Mouse (Mus musculus): ENCODE measurements around the gene Fam198b. TPM values are rescaled to one million over a fixed set of nuclear protein-coding genes. Genes with fewer than 3 reads are reported as not detected.

The Fam198b gene
- total and polyA plus RNA-seq, 3 experiments: 1.5 to 3.1 TPM; not detected in 1

GRCm38 (mm10) chr3:79867121-79867709 is 17.1 kb upstream of the Fam198b start:
- Histone ChIP-seq H3K4me3 (ENCODE audit: control insufficient read depth in 1 of 2, insufficient read depth in 1 of 2, low read depth in 2 of 2, low read length in 2 of 2) (no peak overlapping the region), H3K27me3 (ENCODE audit: control insufficient read depth in 1 of 2, insufficient read depth in 2 of 2, low read length in 2 of 2) (peaks cover 7 to 20% of the 10 kb centered on the region in 2 experiments), H3K79me2 (ENCODE audit: control insufficient read depth, insufficient read depth, low read length, poor library complexity) (no peaks in the 10 kb centered on the region), H3K4me1 (ENCODE audit: control insufficient read depth in 1 of 2, insufficient read depth in 2 of 2, low read length in 2 of 2) (no peaks in the 10 kb centered on the region), H3K9ac (ENCODE audit: control insufficient read depth, low read depth, low read length, poor library complexity, severe bottlenecking) (no peak overlapping the region), H3K36me3 (ENCODE audit: control insufficient read depth in 1 of 2, insufficient read depth in 2 of 2, low read length in 2 of 2) (no peaks in the 10 kb centered on the region), H3K9me3 (replicated peaks; ENCODE audit: insufficient read depth, low read length) (no peaks in the 10 kb centered on the region), H3K27ac (ENCODE audit: control insufficient read depth, low read depth, low read length) (no peak overlapping the region)
- no peak for TF ChIP-seq MAFK (IDR thresholded peaks at IDR 0.05; ENCODE audit: borderline replicate concordance, low read depth, low read length)
- TF ChIP-seq POLR2AphosphoS5 (IDR thresholded peaks at IDR 0.05; ENCODE audit: borderline replicate concordance, low read depth, low read length): no peak
- no peak for TF ChIP-seq NELFE (IDR thresholded peaks at IDR 0.05; ENCODE audit: low read depth, low read length)
- TF ChIP-seq E2F4 (IDR thresholded peaks at IDR 0.05; ENCODE audit: borderline replicate concordance, low read depth, low read length): no peak
- TF ChIP-seq MEF2A (IDR thresholded peaks at IDR 0.05; ENCODE audit: extremely low read depth, insufficient replicate concordance, low read depth, low read length, poor library complexity, severe bottlenecking): no peak
- TF ChIP-seq RAD21 (IDR thresholded peaks at IDR 0.05; ENCODE audit: low read depth, low read length): no peak
- TF ChIP-seq GATA1 (IDR thresholded peaks at IDR 0.05; ENCODE audit: low read depth, low read length): no peak
- no peak for TF ChIP-seq MYC (IDR thresholded peaks at IDR 0.05; ENCODE audit: low read depth, low read length)
- no peak for TF ChIP-seq NRF1 (IDR thresholded peaks at IDR 0.05; ENCODE audit: insufficient read depth, low read depth, low read length, poor library complexity, severe bottlenecking)
- no peak for TF ChIP-seq CHD2 (IDR thresholded peaks at IDR 0.05; ENCODE audit: low read length)
- no peak for TF ChIP-seq MXI1 (IDR thresholded peaks at IDR 0.05; ENCODE audit: low read depth, low read length)
- no peak for TF ChIP-seq MAX (IDR thresholded peaks at IDR 0.05; ENCODE audit: low read length)
- TF ChIP-seq UBTF (IDR thresholded peaks at IDR 0.05; ENCODE audit: borderline replicate concordance, insufficient read depth, low read depth, low read length): no peak
- no peak for TF ChIP-seq ZKSCAN1 (IDR thresholded peaks at IDR 0.05; ENCODE audit: low read depth, low read length)
- DNase-seq (ENCODE audit: low read depth, low spot score): no peak

- Histone ChIP-seq H3K4me1 (ENCODE audit: control insufficient read depth in 1 of 2, insufficient read depth in 2 of 2, low read length in 2 of 2) (no peaks in the 10 kb centered on the region), H3K27me3 (ENCODE audit: control insufficient read depth in 1 of 2, insufficient read depth in 2 of 2, low read length in 2 of 2) (peaks cover 17 to 25% of the 10 kb centered on the region in 2 experiments), H3K27ac (ENCODE audit: control insufficient read depth, low read depth, low read length) (no peak overlapping the region), H3K9me3 (replicated peaks; ENCODE audit: insufficient read depth, low read length) (no peaks in the 10 kb centered on the region), H3K4me3 (ENCODE audit: control insufficient read depth in 1 of 2, insufficient read depth in 1 of 2, low read depth in 2 of 2, low read length in 2 of 2) (no peak overlapping the region), H3K36me3 (ENCODE audit: control insufficient read depth in 1 of 2, insufficient read depth in 2 of 2, low read length in 2 of 2) (no peaks in the 10 kb centered on the region), H3K79me2 (ENCODE audit: control insufficient read depth, insufficient read depth, low read length, poor library complexity) (no peaks in the 10 kb centered on the region), H3K9ac (ENCODE audit: control insufficient read depth, low read depth, low read length, poor library complexity, severe bottlenecking) (no peak overlapping the region)
- DNase-seq (ENCODE audit: low read depth, low spot score): no peak
- TF ChIP-seq ZMIZ1 (IDR thresholded peaks at IDR 0.05; ENCODE audit: low read depth, low read length): no peak
- TF ChIP-seq MYC (IDR thresholded peaks at IDR 0.05; ENCODE audit: low read depth, low read length): no peak
Measured at GRCm38 (mm10) chr3:79875471-79875870, 8.9 kb upstream of the Fam198b start.

Measured in MEL (cell line).